Mouse (Mus musculus): Measurements from ENCODE around the gene Lrrc30. TPM values are rescaled to one million over a fixed set of nuclear protein-coding genes. Genes with fewer than 3 reads are reported as not detected.

The Lrrc30 gene
- not detected in 2 replicates for polyA plus RNA-seq (2014; fragmentation: Nextera tagmentation; extraction: Ambion mirVana)

DNA sequence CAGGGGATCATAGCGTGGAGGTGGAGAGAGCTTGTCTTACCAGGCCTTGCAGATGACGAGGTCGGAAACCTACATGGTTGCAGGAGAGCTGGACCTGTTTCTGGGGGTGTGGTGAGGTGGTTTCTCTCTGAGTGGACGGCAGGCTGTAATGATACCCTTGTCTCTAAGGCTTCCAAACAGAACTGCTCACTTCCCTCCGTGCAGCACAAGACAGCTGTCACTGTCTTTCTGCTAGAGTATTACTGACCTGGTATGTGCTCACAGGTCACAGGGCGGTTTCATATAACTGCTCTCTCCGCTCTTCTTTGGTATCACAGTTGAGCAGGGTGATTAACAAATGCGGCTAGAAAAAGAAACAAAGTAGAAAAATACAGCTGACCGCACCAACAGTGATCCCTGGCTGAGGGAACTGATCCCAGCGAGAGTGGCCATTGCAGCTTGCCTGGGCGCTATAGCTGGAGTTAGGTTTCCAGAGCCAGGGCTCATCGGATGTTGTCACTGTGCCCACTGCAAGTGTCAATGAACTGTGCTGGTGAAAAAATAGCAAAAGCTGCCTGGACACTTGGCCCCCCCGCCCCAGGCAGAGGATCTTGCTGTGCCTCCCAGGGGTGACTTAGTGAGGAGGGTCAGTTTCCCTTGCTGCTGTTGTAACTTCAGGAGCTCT lies at the start of gene Lrrc30:
Lrrc30 (minus strand) TSS at position 48 of the 664 bp plus-strand sequence.
- Histone ChIP-seq H3K36me3 (ENCODE audit: control insufficient read depth, insufficient read depth, low read length) (no peaks in the 10 kb centered on the region), H3K4me1 (ENCODE audit: control insufficient read depth, insufficient read depth, low read length) (no peaks in the 10 kb centered on the region; the same call in 1 of the 2 replicates), H3K27me3 (ENCODE audit: control insufficient read depth, insufficient read depth, low read length) (no peaks in the 10 kb centered on the region), H3K4me2 (no peak within 1 kb of the TSS), H3K27ac (ENCODE audit: low read depth, low read length) (no peak within 1 kb of the TSS), H3K9ac (ENCODE audit: low read length) (no peak within 1 kb of the TSS), H3K9me3 (ENCODE audit: control insufficient read depth, low read length) (no peaks in the 10 kb centered on the region), H3K4me3 (ENCODE audit: low read depth, low read length) (no peak within 1 kb of the TSS)
- DNase-seq (ENCODE audit: low spot score, missing footprints) (peak; percentile 74), ATAC-seq (ENCODE audit: low FRiP score) (no peak)
- WGBS, result 83% methylated on average over 13 of the region's 13 CpGs

GRCm38 (mm10) chr17:67681084-67681483 lies 48.6 kb upstream of the Lrrc30 start:
- H3K4me3 ChIP-seq (ENCODE audit: low read depth, low read length), result no peak overlapping the region
- DNase-seq (ENCODE audit: low spot score, missing footprints) (no peak), ATAC-seq (ENCODE audit: low FRiP score) (no peak)
- H3K36me3 ChIP-seq (ENCODE audit: control insufficient read depth, insufficient read depth, low read length), result no peaks in the 10 kb centered on the region
- H3K9me3 ChIP-seq (ENCODE audit: control insufficient read depth, low read length), result no peaks in the 10 kb centered on the region
- no peak overlapping the region for H3K4me2 ChIP-seq
- peaks cover 7% of the 10 kb centered on the region; the same call in 1 of the 2 replicates for H3K4me1 ChIP-seq (ENCODE audit: control insufficient read depth, insufficient read depth, low read length)
- H3K27me3 ChIP-seq (ENCODE audit: control insufficient read depth, insufficient read depth, low read length), result no peaks in the 10 kb centered on the region
- H3K9ac ChIP-seq (ENCODE audit: low read length), result no peak overlapping the region
- 73% methylated on average over 6 of the region's 6 CpGs for WGBS
- no peak overlapping the region for H3K27ac ChIP-seq (ENCODE audit: low read depth, low read length)

DNA sequence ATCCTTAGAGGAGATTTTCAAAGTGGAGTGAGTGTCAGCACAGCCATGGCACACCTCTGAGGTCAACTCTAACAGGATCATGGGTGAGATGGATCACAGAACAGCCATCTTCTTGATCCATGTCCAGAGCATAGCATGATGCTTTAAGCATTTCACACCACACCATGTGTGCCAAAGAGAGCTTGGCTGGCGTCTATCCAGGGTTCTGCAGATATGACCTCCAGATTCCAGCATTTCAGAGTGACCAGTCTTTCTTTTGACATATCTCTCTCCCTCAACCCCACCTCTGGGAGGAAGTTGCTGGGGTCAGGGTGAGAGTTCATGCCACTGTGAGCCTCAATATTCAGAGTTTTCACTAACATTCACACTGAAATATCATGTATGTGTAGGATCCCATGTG lies 46.1 kb upstream of the Lrrc30 start:
- whole genome bisulfite sequencing, result 77% methylated on average over 1 of the region's 1 CpGs
- Histone ChIP-seq H3K27ac (ENCODE audit: low read depth, low read length) (no peak overlapping the region), H3K27me3 (ENCODE audit: control insufficient read depth, insufficient read depth, low read length) (no peaks in the 10 kb centered on the region), H3K4me3 (ENCODE audit: low read depth, low read length) (no peak overlapping the region), H3K4me2 (no peak overlapping the region), H3K9ac (ENCODE audit: low read length) (no peak overlapping the region), H3K9me3 (ENCODE audit: control insufficient read depth, low read length) (no peaks in the 10 kb centered on the region), H3K4me1 (ENCODE audit: control insufficient read depth, insufficient read depth, low read length) (no peaks in the 10 kb centered on the region), H3K36me3 (ENCODE audit: control insufficient read depth, insufficient read depth, low read length) (no peaks in the 10 kb centered on the region)
- DNase-seq (ENCODE audit: low spot score, missing footprints), result no peak
- ATAC-seq (ENCODE audit: low FRiP score), result no peak

GRCm38 (mm10) chr17:67667981-67668380 lies 35.5 kb upstream of the Lrrc30 start:
- H3K9me3 ChIP-seq (ENCODE audit: control insufficient read depth, low read length), result no peaks in the 10 kb centered on the region
- H3K27ac ChIP-seq (ENCODE audit: low read depth, low read length), result no peak overlapping the region
- DNase-seq (ENCODE audit: low spot score, missing footprints) (peak; percentile 96), ATAC-seq (ENCODE audit: low FRiP score) (peak; percentile 40; the same call in 1 of the 2 replicates)
- no peaks in the 10 kb centered on the region for H3K36me3 ChIP-seq (ENCODE audit: control insufficient read depth, insufficient read depth, low read length)
- 19% methylated on average over 3 of the region's 3 CpGs for WGBS
- H3K4me2 ChIP-seq, result no peak overlapping the region
- no peak overlapping the region for H3K4me3 ChIP-seq (ENCODE audit: low read depth, low read length)
- no peaks in the 10 kb centered on the region for H3K4me1 ChIP-seq (ENCODE audit: control insufficient read depth, insufficient read depth, low read length)
- H3K9ac ChIP-seq (ENCODE audit: low read length), result no peak overlapping the region
- no peaks in the 10 kb centered on the region for H3K27me3 ChIP-seq (ENCODE audit: control insufficient read depth, insufficient read depth, low read length)

GRCm38 (mm10) chr17:67666981-67667380 lies 34.5 kb upstream of the Lrrc30 start:
- DNase-seq (ENCODE audit: low spot score, missing footprints), result no peak
- 69% methylated on average over 5 of the region's 5 CpGs for WGBS
- no peak overlapping the region for H3K4me3 ChIP-seq (ENCODE audit: low read depth, low read length)
- H3K27ac ChIP-seq (ENCODE audit: low read depth, low read length), result no peak overlapping the region
- H3K4me2 ChIP-seq, result no peak overlapping the region
- H3K9ac ChIP-seq (ENCODE audit: low read length), result no peak overlapping the region
- no peaks in the 10 kb centered on the region for H3K4me1 ChIP-seq (ENCODE audit: control insufficient read depth, insufficient read depth, low read length)
- H3K9me3 ChIP-seq (ENCODE audit: control insufficient read depth, low read length), result no peaks in the 10 kb centered on the region
- H3K36me3 ChIP-seq (ENCODE audit: control insufficient read depth, insufficient read depth, low read length), result no peaks in the 10 kb centered on the region
- no peaks in the 10 kb centered on the region for H3K27me3 ChIP-seq (ENCODE audit: control insufficient read depth, insufficient read depth, low read length)
- no peak for ATAC-seq (ENCODE audit: low FRiP score)

- Histone ChIP-seq H3K9ac (ENCODE audit: low read length) (no peak overlapping the region), H3K27me3 (ENCODE audit: control insufficient read depth, insufficient read depth, low read length) (no peaks in the 10 kb centered on the region), H3K9me3 (ENCODE audit: control insufficient read depth, low read length) (no peaks in the 10 kb centered on the region), H3K4me2 (no peak overlapping the region), H3K36me3 (ENCODE audit: control insufficient read depth, insufficient read depth, low read length) (no peaks in the 10 kb centered on the region), H3K27ac (ENCODE audit: low read depth, low read length) (no peak overlapping the region), H3K4me3 (ENCODE audit: low read depth, low read length) (no peak overlapping the region), H3K4me1 (ENCODE audit: control insufficient read depth, insufficient read depth, low read length) (no peaks in the 10 kb centered on the region)
- DNase-seq (ENCODE audit: low spot score, missing footprints), result no peak
- ATAC-seq (ENCODE audit: low FRiP score), result no peak
- WGBS, result 76% methylated on average over 3 of the region's 3 CpGs
These were observed 31.8 kb upstream of the Lrrc30 start for GRCm38 (mm10) chr17:67664299-67664698.

DNA sequence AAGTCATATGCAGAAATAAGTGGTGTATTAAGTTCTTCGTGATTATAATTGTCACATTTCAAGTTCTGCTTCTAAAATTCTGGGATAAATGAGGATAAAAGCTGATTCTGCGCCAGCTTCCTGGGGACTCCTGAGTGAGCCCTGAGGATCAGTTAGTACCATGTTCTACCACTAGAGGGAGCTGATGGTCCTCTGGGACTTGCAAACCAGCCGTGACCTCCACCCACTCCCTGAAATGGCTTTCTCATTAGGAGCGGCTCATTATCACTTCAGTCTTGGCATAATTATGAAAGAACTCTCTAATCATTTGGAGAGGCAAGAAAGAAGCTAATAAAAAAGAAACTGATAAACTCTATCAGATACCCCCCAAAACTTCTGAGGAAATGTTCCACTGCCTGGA lies 19.0 kb upstream of the Lrrc30 start:
- ATAC-seq (ENCODE audit: low FRiP score) (peak; percentile 63; the same call in 1 of the 2 replicates), DNase-seq (ENCODE audit: low spot score, missing footprints) (peak; percentile 96)
- Histone ChIP-seq H3K9ac (ENCODE audit: low read length) (no peak overlapping the region), H3K36me3 (ENCODE audit: control insufficient read depth, insufficient read depth, low read length) (no peaks in the 10 kb centered on the region), H3K4me2 (no peak overlapping the region), H3K27ac (ENCODE audit: low read depth, low read length) (no peak overlapping the region), H3K4me1 (ENCODE audit: control insufficient read depth, insufficient read depth, low read length) (no peaks in the 10 kb centered on the region), H3K9me3 (ENCODE audit: control insufficient read depth, low read length) (no peaks in the 10 kb centered on the region), H3K27me3 (ENCODE audit: control insufficient read depth, insufficient read depth, low read length) (no peaks in the 10 kb centered on the region), H3K4me3 (ENCODE audit: low read depth, low read length) (no peak overlapping the region)
- 22% methylated on average over 4 of the region's 4 CpGs for WGBS

DNA sequence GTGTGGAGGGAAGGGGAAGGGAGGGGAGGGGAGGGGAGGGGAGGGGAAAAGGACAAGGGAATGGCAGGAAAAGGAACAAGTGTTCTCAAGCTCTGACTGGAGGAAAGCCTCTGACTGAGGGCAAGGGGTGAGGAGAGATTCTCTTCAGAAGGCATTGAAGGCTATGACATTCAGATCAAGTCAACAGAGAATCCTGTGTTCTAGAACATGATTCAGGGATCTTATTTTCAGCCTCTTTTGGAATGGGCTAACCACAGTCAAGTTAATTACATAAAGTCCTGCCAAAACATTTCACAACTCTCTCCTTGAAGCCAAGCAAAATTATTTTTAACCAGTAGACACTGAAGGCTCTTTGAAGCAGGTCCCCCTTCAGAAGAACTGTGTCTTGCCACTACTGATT lies 9.1 kb upstream of the Lrrc30 start:
- no peak overlapping the region for H3K4me3 ChIP-seq (ENCODE audit: low read depth, low read length)
- no peak overlapping the region for H3K9ac ChIP-seq (ENCODE audit: low read length)
- no peaks in the 10 kb centered on the region for H3K4me1 ChIP-seq (ENCODE audit: control insufficient read depth, insufficient read depth, low read length)
- no peaks in the 10 kb centered on the region for H3K9me3 ChIP-seq (ENCODE audit: control insufficient read depth, low read length)
- no peak overlapping the region for H3K4me2 ChIP-seq
- no peaks in the 10 kb centered on the region for H3K27me3 ChIP-seq (ENCODE audit: control insufficient read depth, insufficient read depth, low read length)
- H3K36me3 ChIP-seq (ENCODE audit: control insufficient read depth, insufficient read depth, low read length), result no peaks in the 10 kb centered on the region
- DNase-seq (ENCODE audit: low spot score, missing footprints), result peak; percentile 6
- no peak overlapping the region for H3K27ac ChIP-seq (ENCODE audit: low read depth, low read length)
- ATAC-seq (ENCODE audit: low FRiP score), result no peak

DNA sequence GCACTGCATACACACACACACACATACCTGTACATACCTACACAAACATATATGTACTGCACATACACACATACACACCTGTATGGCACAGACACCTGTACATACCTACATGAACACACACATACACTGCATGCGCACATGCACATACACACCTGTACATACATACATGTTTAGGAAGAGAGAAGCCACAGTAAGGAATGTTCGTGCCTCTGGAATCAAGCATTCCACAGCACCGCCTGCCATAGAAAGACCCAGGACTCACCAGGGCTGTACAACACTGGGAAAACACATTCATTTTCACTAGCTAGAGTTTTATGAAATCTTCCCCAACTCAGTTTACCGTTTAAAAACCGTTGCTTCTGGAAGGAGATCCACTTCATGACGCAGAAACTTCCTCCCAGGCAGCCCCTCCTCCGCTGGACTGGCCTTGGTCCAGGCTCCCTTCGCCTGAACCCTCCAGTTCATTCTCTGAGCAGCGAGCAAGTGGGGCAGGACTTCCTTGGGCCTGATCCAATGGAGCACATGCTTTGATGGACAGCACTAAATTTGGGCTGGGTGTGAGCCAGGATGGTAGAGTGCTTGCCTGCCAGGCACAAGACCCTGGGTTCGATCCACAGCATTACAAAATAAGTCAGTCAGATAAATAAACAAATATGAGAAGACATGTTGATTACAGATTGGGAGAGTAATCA lies 5.7 kb upstream of the Lrrc30 start:
- no peak overlapping the region for H3K4me3 ChIP-seq (ENCODE audit: low read depth, low read length)
- H3K9ac ChIP-seq (ENCODE audit: low read length), result no peak overlapping the region
- no peaks in the 10 kb centered on the region for H3K9me3 ChIP-seq (ENCODE audit: control insufficient read depth, low read length)
- H3K4me2 ChIP-seq, result no peak overlapping the region
- DNase-seq (ENCODE audit: low spot score, missing footprints) (no peak), ATAC-seq (ENCODE audit: low FRiP score) (no peak)
- no peaks in the 10 kb centered on the region for H3K27me3 ChIP-seq (ENCODE audit: control insufficient read depth, insufficient read depth, low read length)
- WGBS, result 90% methylated on average over 10 of the region's 10 CpGs
- H3K27ac ChIP-seq (ENCODE audit: low read depth, low read length), result no peak overlapping the region
- no peaks in the 10 kb centered on the region for H3K36me3 ChIP-seq (ENCODE audit: control insufficient read depth, insufficient read depth, low read length)
- H3K4me1 ChIP-seq (ENCODE audit: control insufficient read depth, insufficient read depth, low read length), result no peaks in the 10 kb centered on the region

Data from midbrain, embryonic 11.5 days (tissue).